Mouse (Mus musculus) neural tube, embryonic 15.5 days (tissue): Measurements from ENCODE around the gene Itgb1bp1. TPM values are rescaled to one million over a fixed set of nuclear protein-coding genes. Genes with fewer than 3 reads are reported as not detected.
A peak's percentile ranks its signal among the peaks of the same experiment; 100 is the strongest.

Experiments
- ATAC-seq: fragments of 200-750 bp; cut with Nextera tagmentation; 2 replicates; pipeline ENCODE4 v1.8.0; 2017; ENCODE audit warnings: mild to moderate bottlenecking, moderate TSS enrichment, moderate library complexity; ENCODE audit not compliant: low FRiP score
- H3K27ac ChIP-seq: fragments of 300-500 bp; sonication (generic); replicated peaks from 2 replicates; pipeline ENCODE4 v1.5.1; 2015; ENCODE audit warnings: mild to moderate bottlenecking, inconsistent platforms
- H3K27me3 ChIP-seq: fragments of 300-500 bp; sonication (generic); replicated peaks from 2 replicates; pipeline ENCODE4 v1.6.1; 2015; ENCODE audit warnings: inconsistent platforms
- H3K36me3 ChIP-seq: fragments of 300-500 bp; sonication (generic); 2 replicates; pipeline ENCODE4 v1.6.1; 2015; ENCODE audit warnings: inconsistent platforms
- H3K4me1 ChIP-seq: fragments of 300-500 bp; sonication (generic); 2 replicates; pipeline ENCODE4 v1.6.1; 2015; ENCODE audit warnings: inconsistent platforms
- H3K4me2 ChIP-seq: fragments of 300-500 bp; sonication (generic); 2 replicates; pipeline ENCODE4 v1.6.1; 2015; ENCODE audit warnings: inconsistent platforms, mild to moderate bottlenecking, moderate library complexity
- H3K4me3 ChIP-seq: fragments of 300-500 bp; sonication (generic); replicated peaks from 2 replicates; pipeline ENCODE4 v1.5.1; 2015; ENCODE audit warnings: mild to moderate bottlenecking, inconsistent platforms
- H3K9ac ChIP-seq: fragments of 300-500 bp; sonication (generic); replicated peaks from 2 replicates; pipeline ENCODE4 v1.6.1; 2015; ENCODE audit warnings: mild to moderate bottlenecking, inconsistent platforms
- H3K9me3 ChIP-seq: fragments of 300-500 bp; sonication (generic); replicated peaks from 2 replicates; pipeline ENCODE4 v1.6.1; 2016; ENCODE audit warnings: inconsistent platforms
- WGBS: fragments of 180-500 bp; shearing (Covaris S2); methylation state at CpG from one replicate; pipeline ENCODE4 v1.1.7; 2015; ENCODE audit warnings: mixed read lengths; 5-methylcytosine and 5-hydroxymethylcytosine counted together
- polyA plus RNA-seq: library from polyadenylated mRNA; unstranded; fragments of >200 nt; fragmentation: Nextera tagmentation; extraction: Ambion mirVana; gene quantifications from 2 replicates; pipeline ENCODE4 v1.2.1, GENCODE M21; 2015

The Itgb1bp1 gene
- polyA plus RNA-seq, 1 experiment from 2014 or later, result 34.7 TPM

- H3K4me1 ChIP-seq, result peaks cover 6% of the 10 kb centered on the region; the same call in 1 of the 2 replicates
- no peaks in the 10 kb centered on the region for H3K27me3 ChIP-seq
- no peak overlapping the region for H3K9ac ChIP-seq
- H3K36me3 ChIP-seq, result peaks cover 36% of the 10 kb centered on the region
- no peak overlapping the region for H3K27ac ChIP-seq
- H3K4me3 ChIP-seq, result no peak overlapping the region
- WGBS, result 86% methylated on average over 9 of the region's 9 CpGs
- ATAC-seq, result no peak
- no peaks in the 10 kb centered on the region for H3K9me3 ChIP-seq
- H3K4me2 ChIP-seq, result no peak overlapping the region
Observed at GRCm38 (mm10) chr12:21321170-21321569, 35.1 kb upstream of the Itgb1bp1 start.

DNA sequence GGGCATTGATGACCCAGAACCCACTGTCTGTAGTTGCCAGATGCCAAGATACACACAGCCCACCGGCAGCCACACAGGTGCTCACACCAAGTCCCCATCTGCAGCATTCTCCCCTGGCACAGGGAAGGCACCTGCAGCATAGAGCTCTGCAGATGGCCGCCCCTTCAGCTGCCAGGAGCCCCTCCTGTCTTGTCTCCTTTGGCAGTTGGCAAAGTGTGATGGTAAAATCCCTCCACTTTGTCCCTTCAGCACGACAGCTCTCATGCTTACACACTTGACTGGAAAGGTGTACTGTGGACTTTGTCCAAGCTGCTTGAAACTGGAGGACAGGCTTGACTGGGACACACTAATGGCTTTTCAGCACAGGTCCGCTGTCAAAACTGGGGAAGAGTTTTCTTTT is 34.2 kb upstream of the Itgb1bp1 start:
- 92% methylated on average over 4 of the region's 4 CpGs for WGBS
- Histone ChIP-seq H3K9ac (no peak overlapping the region), H3K9me3 (no peaks in the 10 kb centered on the region)

GRCm38 (mm10) chr12:21318143-21318895 is 32.2 kb upstream of the Itgb1bp1 start:
- no peak overlapping the region for H3K9ac ChIP-seq
- ATAC-seq, result no peak
- no peaks in the 10 kb centered on the region for H3K9me3 ChIP-seq
- no peaks in the 10 kb centered on the region for H3K27me3 ChIP-seq
- no peak overlapping the region for H3K4me2 ChIP-seq
- peaks cover 30% of the 10 kb centered on the region for H3K36me3 ChIP-seq
- peaks cover 13% of the 10 kb centered on the region for H3K4me1 ChIP-seq
- no peak overlapping the region for H3K27ac ChIP-seq
- 68% methylated on average over 12 of the region's 12 CpGs for WGBS
- H3K4me3 ChIP-seq, result no peak overlapping the region

More for the DNA sequence above, 34.2 kb upstream of the Itgb1bp1 start:
- no peak for ATAC-seq
- H3K36me3 ChIP-seq, result peaks cover 27% of the 10 kb centered on the region
- H3K4me3 ChIP-seq, result no peak overlapping the region
- H3K27ac ChIP-seq, result no peak overlapping the region
- no peaks in the 10 kb centered on the region for H3K27me3 ChIP-seq
- H3K4me1 ChIP-seq, result peaks cover 13% of the 10 kb centered on the region
- H3K4me2 ChIP-seq, result no peak overlapping the region

- Histone ChIP-seq H3K27ac (no peak overlapping the region), H3K27me3 (no peaks in the 10 kb centered on the region), H3K4me3 (peak overlapping the region; percentile 70), H3K9ac (peak overlapping the region; percentile 70), H3K4me1 (peaks cover 13% of the 10 kb centered on the region), H3K4me2 (peak overlapping the region; percentile 82), H3K9me3 (no peaks in the 10 kb centered on the region), H3K36me3 (peaks cover 35% of the 10 kb centered on the region)
- WGBS, result 30% methylated on average over 7 of the region's 7 CpGs
- ATAC-seq, result no peak
Observed at GRCm38 (mm10) chr12:21316869-21317265, 30.8 kb upstream of the Itgb1bp1 start.

DNA sequence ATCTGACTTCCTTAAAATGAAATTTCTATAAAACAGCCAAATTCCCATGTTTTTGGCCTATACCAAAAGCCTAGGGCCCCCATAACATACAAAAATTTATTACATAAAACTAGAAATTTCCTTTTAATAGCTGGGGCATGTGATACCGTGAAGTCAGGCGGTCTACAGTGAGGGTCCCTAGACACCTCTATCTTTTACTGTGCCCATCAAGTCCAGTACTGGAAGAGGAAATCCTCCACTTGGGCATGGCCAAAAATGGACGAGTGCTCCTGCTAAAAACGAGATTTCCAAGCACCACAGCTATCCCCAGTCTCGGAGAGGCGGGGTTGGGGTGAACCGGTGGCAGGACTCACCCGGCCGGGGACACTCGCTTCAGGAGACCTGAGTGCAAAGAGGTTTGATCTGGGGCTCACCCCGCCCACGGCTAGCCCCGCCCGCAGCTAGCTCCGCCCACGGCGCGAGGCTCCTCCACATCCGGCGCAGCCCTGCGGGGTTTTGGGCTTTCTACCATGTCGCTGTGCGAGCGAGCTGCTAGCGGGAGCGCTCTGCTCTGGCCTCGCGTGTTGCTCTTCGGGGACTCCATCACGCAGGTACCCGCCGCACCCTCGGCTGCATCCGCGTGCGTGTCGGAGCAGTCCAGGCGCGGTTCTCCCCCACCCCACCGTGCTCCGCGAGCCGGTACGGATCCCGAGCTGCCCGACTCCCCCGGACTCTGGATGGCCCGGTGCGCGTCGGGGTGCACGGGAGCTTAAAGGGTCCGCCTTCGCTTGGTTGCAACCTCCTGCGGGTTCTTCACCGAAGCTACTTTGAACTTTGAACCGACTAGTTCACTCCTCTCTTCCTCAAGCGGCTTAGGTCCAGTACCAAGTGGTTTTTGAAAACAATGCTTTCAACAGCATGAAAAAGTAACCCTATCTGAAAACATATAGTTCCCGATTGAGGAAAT is 30.1 kb upstream of the Itgb1bp1 start, which contains the start of gene Iah1:
Gene Iah1 (plus strand): TSS at position 467 of the 946 bp plus-strand sequence.
- no peaks in the 10 kb centered on the region for H3K27me3 ChIP-seq
- peak; percentile 93 for ATAC-seq
- 2% methylated on average over 59 of the region's 59 CpGs for WGBS
- H3K9ac ChIP-seq, result peak within 1 kb of the TSS; percentile 70
- H3K4me1 ChIP-seq, result peaks cover 13% of the 10 kb centered on the region
- peak within 1 kb of the TSS; percentile 82 for H3K4me2 ChIP-seq
- peak within 1 kb of the TSS; percentile 68 for H3K27ac ChIP-seq
- peak within 1 kb of the TSS; percentile 70 for H3K4me3 ChIP-seq
- peaks cover 38% of the 10 kb centered on the region for H3K36me3 ChIP-seq
- no peaks in the 10 kb centered on the region for H3K9me3 ChIP-seq

GRCm38 (mm10) chr12:21312201-21312600 is 26.1 kb upstream of the Itgb1bp1 start:
- no peak overlapping the region for H3K27ac ChIP-seq
- WGBS, result 97% methylated on average over 5 of the region's 5 CpGs
- no peak overlapping the region for H3K4me3 ChIP-seq
- no peaks in the 10 kb centered on the region for H3K27me3 ChIP-seq
- H3K4me2 ChIP-seq, result no peak overlapping the region
- H3K4me1 ChIP-seq, result peaks cover 11% of the 10 kb centered on the region
- no peak overlapping the region for H3K9ac ChIP-seq
- H3K36me3 ChIP-seq, result peaks cover 75% of the 10 kb centered on the region
- no peak for ATAC-seq
- H3K9me3 ChIP-seq, result no peaks in the 10 kb centered on the region

DNA sequence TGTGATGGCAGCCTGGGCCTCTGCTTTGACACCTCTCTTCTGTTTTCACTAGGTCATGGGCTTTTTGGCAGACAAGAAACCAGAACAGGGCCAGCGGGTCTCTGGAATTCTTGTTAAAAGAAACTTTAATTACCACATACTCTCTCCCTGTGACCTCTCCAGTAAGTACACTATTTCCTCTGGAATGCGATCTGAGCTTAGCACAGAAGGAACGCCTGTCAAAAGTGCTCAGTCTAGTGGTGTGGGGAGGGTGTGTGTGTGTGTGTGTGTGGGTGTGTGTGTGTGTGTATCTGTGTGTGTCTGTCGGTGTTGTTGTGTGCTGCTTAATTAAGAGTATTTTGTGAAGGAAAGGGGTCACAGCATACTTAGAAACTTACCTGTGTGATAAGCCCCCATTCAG is 20.6 kb upstream of the Itgb1bp1 start:
- no peaks in the 10 kb centered on the region for H3K4me1 ChIP-seq
- H3K4me3 ChIP-seq, result no peak overlapping the region
- ATAC-seq, result no peak
- peaks cover 91% of the 10 kb centered on the region for H3K36me3 ChIP-seq
- no peak overlapping the region for H3K9ac ChIP-seq
- no peak overlapping the region for H3K27ac ChIP-seq
- no peaks in the 10 kb centered on the region for H3K9me3 ChIP-seq
- no peaks in the 10 kb centered on the region for H3K27me3 ChIP-seq
- WGBS, result 94% methylated on average over 4 of the region's 4 CpGs
- H3K4me2 ChIP-seq, result no peak overlapping the region

GRCm38 (mm10) chr12:21305741-21306140 is 19.7 kb upstream of the Itgb1bp1 start:
- 96% methylated on average over 4 of the region's 4 CpGs for WGBS
- H3K9ac ChIP-seq, result no peak overlapping the region
- no peak overlapping the region for H3K4me3 ChIP-seq
- no peaks in the 10 kb centered on the region for H3K27me3 ChIP-seq
- no peak for ATAC-seq
- H3K4me1 ChIP-seq, result no peaks in the 10 kb centered on the region
- H3K36me3 ChIP-seq, result peaks cover 89% of the 10 kb centered on the region
- no peak overlapping the region for H3K4me2 ChIP-seq
- H3K27ac ChIP-seq, result no peak overlapping the region
- H3K9me3 ChIP-seq, result no peaks in the 10 kb centered on the region

- WGBS, result 86% methylated on average over 5 of the region's 5 CpGs
- Histone ChIP-seq H3K4me2 (no peak overlapping the region), H3K27me3 (no peaks in the 10 kb centered on the region), H3K9me3 (no peaks in the 10 kb centered on the region), H3K4me3 (no peak overlapping the region), H3K27ac (no peak overlapping the region), H3K9ac (no peak overlapping the region), H3K4me1 (no peaks in the 10 kb centered on the region), H3K36me3 (peaks cover 87% of the 10 kb centered on the region)
- no peak for ATAC-seq
Observed at GRCm38 (mm10) chr12:21302361-21302783, 16.3 kb upstream of the Itgb1bp1 start.

DNA sequence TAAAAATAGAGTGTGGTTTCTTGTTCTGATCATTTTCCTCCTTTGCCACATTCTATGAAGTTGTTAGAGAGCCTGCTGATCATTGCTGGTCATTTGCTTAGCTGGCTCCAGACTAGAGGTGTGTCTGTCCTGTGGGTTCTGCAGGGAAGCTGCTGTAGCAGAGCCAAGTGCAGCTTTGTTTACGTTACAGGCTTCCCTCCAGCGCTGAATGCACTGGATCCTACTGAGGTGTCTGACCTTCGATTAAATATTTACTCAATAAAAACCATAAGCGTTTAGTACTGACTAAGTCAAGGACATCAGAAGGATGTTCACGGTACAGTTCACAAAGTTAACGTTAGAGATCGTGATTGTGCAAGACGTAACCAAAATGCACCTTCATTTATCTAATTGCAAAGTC is 15.8 kb upstream of the Itgb1bp1 start:
- H3K9me3 ChIP-seq, result no peaks in the 10 kb centered on the region
- no peak for ATAC-seq
- no peak overlapping the region for H3K4me2 ChIP-seq
- no peak overlapping the region for H3K4me3 ChIP-seq
- no peak overlapping the region for H3K27ac ChIP-seq
- no peaks in the 10 kb centered on the region for H3K27me3 ChIP-seq
- WGBS, result 88% methylated on average over 8 of the region's 8 CpGs
- H3K4me1 ChIP-seq, result no peaks in the 10 kb centered on the region
- H3K9ac ChIP-seq, result no peak overlapping the region
- peaks cover 87% of the 10 kb centered on the region for H3K36me3 ChIP-seq

- no peak for ATAC-seq
- H3K4me3 ChIP-seq, result no peak overlapping the region
- 83% methylated on average over 7 of the region's 7 CpGs for WGBS
- no peak overlapping the region for H3K9ac ChIP-seq
- no peaks in the 10 kb centered on the region for H3K4me1 ChIP-seq
- no peak overlapping the region for H3K4me2 ChIP-seq
- H3K36me3 ChIP-seq, result peaks cover 87% of the 10 kb centered on the region
- no peaks in the 10 kb centered on the region for H3K27me3 ChIP-seq
- H3K9me3 ChIP-seq, result no peaks in the 10 kb centered on the region
- no peak overlapping the region for H3K27ac ChIP-seq
Observed at GRCm38 (mm10) chr12:21301324-21301723, 15.2 kb upstream of the Itgb1bp1 start.
